Mouse (Mus musculus) embryonic fibroblast, embryonic 13.5 days (primary cell): ENCODE measurements around the gene Wdr41.

ENCODE experiments used
- CTCF ChIP-seq: IDR thresholded peaks from 2 replicates; pipeline ENCODE4 v1.5.1; 2011; ENCODE audit warnings: mild to moderate bottlenecking, control low read depth, low read length, moderate library complexity, borderline replicate concordance; ENCODE audit not compliant: insufficient read depth
- POLR2A ChIP-seq: IDR thresholded peaks from 2 replicates; pipeline ENCODE4 v1.6.1; 2011; ENCODE audit warnings: low read depth, mild to moderate bottlenecking, control low read depth, low read length, moderate library complexity

DNA sequence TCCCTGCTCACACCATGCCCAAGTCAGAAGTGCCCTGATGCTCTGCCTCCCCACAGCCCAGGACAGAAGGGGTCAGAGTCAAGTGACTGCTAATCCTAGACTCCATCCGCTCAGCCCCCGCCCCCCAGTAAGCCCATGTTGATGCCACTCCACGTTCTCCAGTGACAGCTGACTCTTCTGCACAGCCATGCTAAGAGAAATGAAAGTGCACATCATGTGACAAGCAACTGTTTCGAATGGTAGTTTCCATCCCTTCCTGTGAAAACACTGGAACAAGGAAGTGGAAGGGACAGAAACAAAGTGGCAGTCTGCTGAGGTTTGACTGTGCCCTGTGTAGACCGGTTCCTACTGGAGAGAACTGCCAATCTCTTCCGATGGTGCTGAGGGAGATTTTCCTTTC lies 56.8 kb downstream of the Wdr41 start:
- no peak for TF ChIP-seq CTCF
- TF ChIP-seq POLR2A = no peak
